Mouse (Mus musculus): Measurements from ENCODE around the gene Ctrc. TPM values are rescaled to one million over a fixed set of nuclear protein-coding genes. Genes with fewer than 3 reads are reported as not detected.
A peak's percentile ranks its signal among the peaks of the same experiment; 100 is the strongest.
"Not testable (repeated sequence)": the region's sequence is repeated elsewhere in the genome, so short reads cannot be mapped to it uniquely, and the experiment has no call there.

The Ctrc gene
- polyA plus RNA-seq, 1 experiment from 2014 or later: not detected

DNA sequence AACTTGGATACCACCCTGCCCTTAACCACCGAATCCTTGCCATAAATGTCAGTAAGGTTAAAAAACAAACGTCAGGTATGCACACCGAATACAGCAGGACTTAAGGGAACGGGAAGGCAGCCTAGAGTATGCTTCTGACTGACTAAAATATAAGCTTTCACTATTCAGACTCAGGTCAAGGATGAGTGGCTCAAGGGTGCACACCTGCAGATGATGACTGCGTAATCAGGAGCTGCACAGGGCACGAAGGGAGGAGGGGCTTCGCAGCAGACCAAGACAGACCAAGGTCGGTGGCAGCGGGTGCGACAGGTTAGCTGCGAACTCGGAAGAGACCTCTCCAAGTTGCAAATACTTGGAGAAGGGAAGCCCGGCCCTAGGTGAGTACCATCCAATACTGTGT, 60.0 kb downstream of the Ctrc start:
- Histone ChIP-seq H3K9me3 (replicated peaks) (no peaks in the 10 kb centered on the region), H3K9ac (0 out of 2 replicates have a peak overlapping the region, but pooled peaks have one; percentile 6), H3K27me3 (no peaks in the 10 kb centered on the region), H3K4me3 (replicated peaks) (no peak overlapping the region), H3K27ac (no peak overlapping the region), H3K4me1 (replicated peaks) (peaks cover 18% of the 10 kb centered on the region), H3K4me2 (no peak overlapping the region), H3K36me3 (peaks cover 72% of the 10 kb centered on the region)
- ATAC-seq (ENCODE audit: low read depth): no peak
- 87% methylated on average over 13 of the region's 13 CpGs for WGBS (ENCODE audit: insufficient replicate concordance)
- no peak for DNase-seq

DNA sequence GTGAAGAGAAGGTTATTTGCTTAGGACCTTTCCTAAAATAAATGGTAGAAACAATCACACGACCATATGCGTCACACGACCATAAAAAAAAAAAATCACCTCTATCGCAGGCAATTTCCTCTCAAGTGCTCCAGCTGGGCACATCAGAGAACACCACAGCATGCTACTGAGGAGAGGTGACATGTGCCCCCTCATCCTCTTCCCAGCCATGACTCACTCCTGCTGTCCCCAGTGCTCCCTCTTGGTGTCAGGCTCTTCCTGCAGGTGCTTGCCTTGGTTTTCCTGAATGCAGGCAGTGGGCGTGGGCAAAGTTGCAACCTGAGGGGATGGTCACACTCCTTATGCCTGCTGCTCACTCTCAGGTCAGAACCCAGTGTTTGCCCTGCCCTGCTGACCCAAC, 61.3 kb downstream of the Ctrc start:
- Histone ChIP-seq H3K9ac (no peak overlapping the region), H3K36me3 (peaks cover 85% of the 10 kb centered on the region)
- WGBS (ENCODE audit: insufficient replicate concordance): 84% methylated on average over 5 of the region's 5 CpGs

DNA sequence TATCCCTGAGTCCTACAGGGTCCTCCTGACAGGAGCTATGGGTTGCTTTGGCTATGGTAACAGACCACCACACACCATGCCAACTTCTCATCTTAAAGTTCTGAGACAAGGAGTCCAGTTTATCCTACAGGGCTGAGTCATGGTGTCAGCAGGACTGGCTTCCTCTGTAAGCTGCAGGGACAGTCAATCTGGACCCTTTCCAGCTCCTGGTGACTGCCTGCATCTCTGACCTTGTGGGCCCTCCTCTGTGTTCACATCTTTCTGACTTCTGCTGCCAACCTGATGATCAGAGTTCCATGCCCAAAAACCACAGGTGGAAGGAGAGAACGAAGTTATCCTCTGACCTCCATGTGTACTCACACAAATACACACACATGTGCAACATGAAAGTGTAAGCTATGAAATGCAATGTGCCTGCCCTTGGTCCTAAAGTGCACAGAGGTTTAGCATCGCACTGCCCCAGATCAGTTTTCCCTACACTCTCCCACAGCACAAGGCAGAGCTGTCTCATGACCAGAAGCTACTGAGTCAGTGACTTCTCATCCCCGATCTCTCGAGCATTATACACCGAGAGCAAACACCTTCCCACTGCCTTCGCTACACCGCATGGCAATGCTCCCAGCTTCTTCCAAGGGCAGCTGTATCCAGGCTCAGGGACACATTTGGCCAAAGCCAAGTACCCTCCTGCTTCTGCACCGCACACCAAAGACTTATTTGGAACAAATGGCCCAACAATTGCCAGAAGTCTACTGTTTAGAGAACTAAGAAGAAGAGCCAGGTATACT, 64.8 kb downstream of the Ctrc start:
- Histone ChIP-seq H3K9ac (no peak overlapping the region), H3K9me3 (replicated peaks) (no peaks in the 10 kb centered on the region), H3K27me3 (no peaks in the 10 kb centered on the region), H3K4me3 (replicated peaks) (no peak overlapping the region), H3K4me1 (replicated peaks) (no peaks in the 10 kb centered on the region; the same call in 1 of the 2 replicates), H3K27ac (no peak overlapping the region; the same call in 1 of the 2 replicates), H3K4me2 (no peak overlapping the region), H3K36me3 (peaks cover 97% of the 10 kb centered on the region)
- ATAC-seq (ENCODE audit: low read depth) (no peak), DNase-seq (no peak)
- WGBS (ENCODE audit: insufficient replicate concordance): 89% methylated on average over 8 of the region's 8 CpGs

More for the DNA sequence above, 61.3 kb downstream of the Ctrc start:
- H3K27ac ChIP-seq: no peak overlapping the region
- no peak overlapping the region for H3K4me3 ChIP-seq (replicated peaks)
- ATAC-seq (ENCODE audit: low read depth) (no peak), DNase-seq (no peak)
- H3K27me3 ChIP-seq: no peaks in the 10 kb centered on the region
- peaks cover 11% of the 10 kb centered on the region for H3K4me1 ChIP-seq (replicated peaks)
- no peak overlapping the region for H3K4me2 ChIP-seq
- no peaks in the 10 kb centered on the region for H3K9me3 ChIP-seq (replicated peaks)

DNA sequence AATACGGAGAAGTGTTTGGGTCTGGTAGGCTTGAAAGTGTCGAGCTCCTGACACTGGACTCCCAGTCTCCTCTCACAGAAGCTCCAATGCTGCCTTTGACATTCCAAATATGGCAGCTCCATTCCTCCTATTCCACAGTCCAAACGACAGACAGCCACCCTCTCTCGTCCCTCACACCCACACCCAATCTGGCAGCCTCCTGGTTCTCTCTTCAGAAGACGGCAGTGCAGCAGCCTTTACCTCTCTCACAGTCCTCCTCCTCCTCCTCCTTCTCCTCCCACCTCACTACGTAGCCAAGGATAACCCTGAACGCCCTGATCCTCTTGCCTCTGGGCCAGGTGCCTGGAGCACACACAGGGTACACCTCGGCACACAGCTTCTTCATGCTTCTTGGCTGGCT, 66.3 kb downstream of the Ctrc start:
- H3K4me3 ChIP-seq (replicated peaks): no peak overlapping the region
- H3K4me2 ChIP-seq: no peak overlapping the region
- H3K4me1 ChIP-seq (replicated peaks): no peaks in the 10 kb centered on the region; the same call in 1 of the 2 replicates
- H3K27me3 ChIP-seq: no peaks in the 10 kb centered on the region
- no peak for DNase-seq
- WGBS (ENCODE audit: insufficient replicate concordance): 84% methylated on average over 8 of the region's 8 CpGs
- ATAC-seq (ENCODE audit: low read depth): no peak
- no peak overlapping the region for H3K9ac ChIP-seq
- H3K36me3 ChIP-seq: peaks cover 97% of the 10 kb centered on the region
- no peaks in the 10 kb centered on the region for H3K9me3 ChIP-seq (replicated peaks)
- H3K27ac ChIP-seq: peak overlapping the region; percentile 15; the same call in 1 of the 2 replicates

DNA sequence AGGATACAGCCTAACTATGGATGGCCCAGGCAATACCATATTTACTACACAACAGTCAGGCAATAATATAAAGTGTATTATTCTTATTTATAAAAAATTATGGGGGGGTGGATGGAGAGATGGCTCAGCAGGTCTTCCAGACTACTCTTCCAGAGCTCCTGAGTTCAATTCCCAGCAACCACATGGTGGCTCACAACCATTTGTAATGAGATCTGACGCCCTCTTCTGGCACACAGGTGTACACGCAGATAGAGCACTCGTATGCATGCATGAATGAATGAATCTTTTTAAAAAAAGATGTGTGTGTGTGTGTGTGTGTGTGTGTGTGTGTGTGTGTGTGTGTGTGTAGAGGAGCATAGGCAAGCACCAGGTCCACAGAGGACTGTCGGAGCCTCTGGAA, 73.1 kb downstream of the Ctrc start:
- H3K9me3 ChIP-seq (replicated peaks); DNase-seq; ATAC-seq (ENCODE audit: low read depth); H3K4me2 ChIP-seq; H3K4me3 ChIP-seq (replicated peaks); H3K27me3 ChIP-seq; H3K9ac ChIP-seq: not testable (repeated sequence)
- Histone ChIP-seq H3K4me1 (replicated peaks) (peaks cover 48% of the 10 kb centered on the region), H3K36me3 (peaks cover 91% of the 10 kb centered on the region), H3K27ac (peak overlapping the region; percentile 58)
- WGBS (ENCODE audit: insufficient replicate concordance): 85% methylated on average over 4 of the region's 4 CpGs

DNA sequence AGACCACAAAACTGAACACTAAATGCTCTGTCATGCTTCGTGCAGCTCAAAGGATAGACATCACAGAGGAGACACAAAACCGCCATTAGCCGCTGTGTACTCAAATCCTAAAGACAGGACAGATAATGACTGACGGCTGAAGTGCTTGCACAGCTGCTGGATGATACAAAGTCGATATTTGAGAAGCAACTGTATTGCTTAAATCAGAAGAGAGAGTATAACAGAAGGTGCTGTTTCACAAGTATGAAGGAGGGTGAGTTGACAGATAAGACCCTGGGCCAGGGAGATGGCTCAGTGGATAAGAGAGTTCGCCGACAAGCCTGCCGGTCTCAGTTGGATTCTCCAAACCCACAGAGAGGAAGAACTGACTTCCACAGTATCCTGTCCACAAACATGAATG, 74.3 kb downstream of the Ctrc start:
- H3K4me2 ChIP-seq: no peak overlapping the region
- H3K27me3 ChIP-seq: no peaks in the 10 kb centered on the region
- peak overlapping the region; percentile 90 for H3K27ac ChIP-seq
- 15% methylated on average over 8 of the region's 8 CpGs for WGBS (ENCODE audit: insufficient replicate concordance)
- ATAC-seq (ENCODE audit: low read depth) (no peak), DNase-seq (no peak)
- 0 out of 2 replicates have a peak overlapping the region, but pooled peaks have one; percentile 10 for H3K9ac ChIP-seq
- no peaks in the 10 kb centered on the region for H3K9me3 ChIP-seq (replicated peaks)
- H3K4me3 ChIP-seq (replicated peaks): no peak overlapping the region
- H3K4me1 ChIP-seq (replicated peaks): peaks cover 60% of the 10 kb centered on the region
- H3K36me3 ChIP-seq: peaks cover 86% of the 10 kb centered on the region

DNA sequence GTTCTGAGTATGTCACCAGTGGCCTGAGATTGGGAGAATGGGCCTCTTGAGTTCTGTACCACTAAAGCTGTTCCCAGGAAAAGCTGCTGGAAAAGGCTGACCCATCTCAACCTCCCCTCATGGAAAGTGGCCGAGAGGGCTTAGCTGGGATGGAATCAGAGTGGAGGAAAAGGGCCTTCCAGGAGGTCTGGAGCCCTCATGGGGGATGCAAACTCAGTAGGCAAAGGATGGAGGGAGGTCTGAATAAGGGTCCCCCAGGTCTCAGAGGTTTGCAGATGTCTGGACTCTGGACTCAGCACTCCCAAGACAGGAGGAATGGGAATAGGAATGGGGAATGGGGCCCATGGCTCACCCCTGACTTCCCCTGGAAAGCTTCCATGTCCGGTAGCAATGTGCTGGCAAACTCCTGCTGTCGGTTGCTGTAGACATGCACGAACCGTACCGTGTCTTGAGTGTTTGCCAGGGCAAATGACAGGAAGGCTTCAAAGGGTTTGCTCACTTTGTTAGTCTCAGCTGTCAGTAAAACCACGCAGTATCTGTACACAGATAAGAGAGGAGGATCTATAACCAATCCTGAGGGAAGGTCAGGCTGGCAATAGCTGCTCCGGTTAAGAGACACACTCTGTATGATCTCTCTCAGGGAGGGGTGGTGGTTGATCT, 76.5 kb downstream of the Ctrc start:
- Histone ChIP-seq H3K36me3 (peaks cover 80% of the 10 kb centered on the region), H3K4me3 (replicated peaks) (no peak overlapping the region), H3K4me1 (replicated peaks) (peaks cover 74% of the 10 kb centered on the region), H3K27me3 (no peaks in the 10 kb centered on the region), H3K27ac (peak overlapping the region; percentile 90), H3K9ac (peak overlapping the region; percentile 37; the same call in 1 of the 2 replicates), H3K4me2 (no peak overlapping the region), H3K9me3 (replicated peaks) (no peaks in the 10 kb centered on the region)
- DNase-seq: no peak
- ATAC-seq (ENCODE audit: low read depth): no peak
- 55% methylated on average over 8 of the region's 8 CpGs for WGBS (ENCODE audit: insufficient replicate concordance)

DNA sequence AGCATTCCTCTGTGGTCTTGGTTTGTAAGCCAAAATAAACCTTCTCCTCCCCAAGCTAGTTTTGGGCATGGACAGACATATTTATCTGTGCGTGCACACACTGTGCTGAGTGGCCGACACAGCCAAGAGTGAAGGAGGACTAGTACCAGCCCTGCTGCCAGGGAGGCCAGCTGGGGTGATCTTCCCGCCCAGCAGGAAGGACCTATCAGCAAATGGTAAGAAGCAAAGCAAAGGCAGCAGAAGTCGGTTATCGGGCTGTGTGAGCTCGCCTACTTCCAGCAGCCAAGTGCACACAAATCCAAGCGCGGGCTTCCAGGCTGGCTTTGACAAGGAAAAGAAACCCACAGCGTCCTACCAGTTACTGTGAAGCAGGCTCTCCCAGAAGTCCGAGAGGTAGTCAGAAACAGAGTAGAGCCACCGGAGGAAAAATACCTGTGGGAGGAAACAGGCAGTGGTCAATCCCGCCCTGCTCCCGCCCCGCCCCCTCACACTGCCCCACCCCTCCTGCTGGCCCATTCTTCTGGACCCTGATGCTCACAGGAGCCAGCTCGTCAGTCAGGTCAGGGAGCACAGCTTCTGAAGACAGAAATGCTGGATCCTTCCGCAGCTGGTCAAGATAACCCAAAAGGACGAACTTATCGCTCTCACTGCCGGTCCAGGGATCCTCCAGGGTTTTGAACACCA, 78.7 kb downstream of the Ctrc start:
- Histone ChIP-seq H3K27ac (peak overlapping the region; percentile 90), H3K9me3 (replicated peaks) (no peaks in the 10 kb centered on the region), H3K4me3 (replicated peaks) (peak overlapping the region; percentile 30), H3K4me1 (replicated peaks) (peaks cover 75% of the 10 kb centered on the region), H3K4me2 (peak overlapping the region; percentile 62), H3K27me3 (no peaks in the 10 kb centered on the region), H3K9ac (peak overlapping the region; percentile 63), H3K36me3 (peaks cover 81% of the 10 kb centered on the region)
- ATAC-seq (ENCODE audit: low read depth) (peak; percentile 94), DNase-seq (peak; percentile 60)
- 48% methylated on average over 19 of the region's 19 CpGs for WGBS (ENCODE audit: insufficient replicate concordance)

DNA sequence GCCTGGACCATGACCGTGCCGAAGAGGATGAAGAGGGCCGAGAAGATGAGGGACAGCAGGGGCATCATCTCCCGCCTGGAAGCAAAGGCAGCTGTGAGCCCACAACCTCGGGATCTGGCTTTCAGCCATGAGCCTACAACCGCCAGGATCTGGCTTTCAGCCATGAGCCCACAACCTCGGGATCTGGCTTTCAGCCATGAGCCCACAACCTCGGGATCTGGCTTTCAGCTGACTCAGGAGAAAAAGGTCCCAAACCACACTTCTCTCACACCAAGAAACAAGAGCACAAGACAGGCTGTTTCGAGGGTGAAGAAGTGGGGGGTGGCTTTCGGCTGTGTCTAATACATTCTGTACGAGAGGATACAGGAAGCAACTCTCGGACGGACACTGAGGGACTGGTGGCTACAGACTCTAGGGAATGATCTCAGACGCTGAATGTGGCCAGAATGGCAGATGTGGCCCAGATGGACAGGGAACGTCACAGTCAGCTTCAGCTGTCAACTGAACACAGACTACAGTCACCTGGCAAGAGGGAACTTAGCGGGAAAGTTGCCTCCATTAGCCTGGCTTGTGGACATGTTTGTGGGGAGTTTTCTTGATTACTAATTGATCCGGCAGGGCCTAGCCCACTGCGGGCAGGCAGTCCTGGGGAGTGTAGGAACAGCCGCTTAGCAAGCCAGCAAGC, 79.3 kb downstream of the Ctrc start:
- Histone ChIP-seq H3K36me3 (peaks cover 82% of the 10 kb centered on the region), H3K9ac (peak overlapping the region; percentile 63), H3K27me3 (no peaks in the 10 kb centered on the region), H3K4me2 (peak overlapping the region; percentile 62), H3K27ac (peak overlapping the region; percentile 90), H3K4me3 (replicated peaks) (peak overlapping the region; percentile 30), H3K9me3 (replicated peaks) (no peaks in the 10 kb centered on the region), H3K4me1 (replicated peaks) (peaks cover 69% of the 10 kb centered on the region)
- 71% methylated on average over 19 of the region's 19 CpGs for WGBS (ENCODE audit: insufficient replicate concordance)
- ATAC-seq (ENCODE audit: low read depth) (no peak), DNase-seq (no peak)

DNA sequence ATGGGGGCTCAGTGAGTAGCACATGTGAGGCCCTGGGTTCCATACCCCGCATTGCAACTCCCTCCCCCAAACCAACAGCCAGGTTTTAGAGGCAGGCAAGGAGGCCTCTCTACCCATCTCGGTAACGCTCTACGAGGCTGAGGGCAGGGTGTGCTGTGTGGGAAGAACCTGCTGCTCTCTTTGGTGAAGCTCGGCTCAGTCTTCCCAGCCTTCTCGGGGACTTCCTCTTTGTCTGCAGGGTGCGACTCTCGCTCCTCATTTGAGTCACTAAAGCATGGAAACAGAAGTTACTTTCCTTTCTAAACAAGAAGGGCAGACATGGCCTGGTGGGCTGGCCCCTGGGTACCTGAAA, 79.9 kb downstream of the Ctrc start:
- H3K4me2 ChIP-seq: peak overlapping the region; percentile 62
- DNase-seq: no peak
- WGBS (ENCODE audit: insufficient replicate concordance): 51% methylated on average over 8 of the region's 8 CpGs
- H3K4me3 ChIP-seq (replicated peaks): no peak overlapping the region
- H3K27me3 ChIP-seq: no peaks in the 10 kb centered on the region
- H3K36me3 ChIP-seq: peaks cover 82% of the 10 kb centered on the region
- ATAC-seq (ENCODE audit: low read depth): no peak
- peak overlapping the region; percentile 90 for H3K27ac ChIP-seq
- H3K4me1 ChIP-seq (replicated peaks): peaks cover 64% of the 10 kb centered on the region
- H3K9me3 ChIP-seq (replicated peaks): no peaks in the 10 kb centered on the region
- peak overlapping the region; percentile 63 for H3K9ac ChIP-seq

DNA sequence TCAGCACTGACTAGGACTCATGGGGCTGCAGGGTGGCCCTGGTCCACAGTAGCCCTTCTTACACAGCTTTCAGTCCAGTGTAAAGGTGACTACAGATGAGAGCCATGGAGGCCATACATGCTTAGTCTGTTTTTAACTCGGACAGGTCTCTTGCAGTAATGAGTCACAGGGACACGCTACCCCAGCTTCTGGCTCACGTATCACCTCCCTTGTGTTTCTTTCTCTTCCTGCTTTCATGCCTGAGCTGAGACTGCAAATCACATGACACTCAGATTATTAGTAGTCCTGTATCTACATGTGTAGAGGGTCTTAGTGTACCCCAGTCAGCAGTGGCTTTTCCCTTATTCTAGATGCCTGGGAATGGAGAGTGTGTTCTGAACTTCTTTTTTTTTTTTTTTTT, 81.2 kb downstream of the Ctrc start:
- WGBS (ENCODE audit: insufficient replicate concordance): 92% methylated on average over 3 of the region's 3 CpGs
- Histone ChIP-seq H3K36me3 (peaks cover 76% of the 10 kb centered on the region), H3K27ac (peak overlapping the region; percentile 31; the same call in 1 of the 2 replicates), H3K4me1 (replicated peaks) (peaks cover 64% of the 10 kb centered on the region), H3K9ac (no peak overlapping the region), H3K9me3 (replicated peaks) (no peaks in the 10 kb centered on the region), H3K27me3 (no peaks in the 10 kb centered on the region), H3K4me3 (replicated peaks) (no peak overlapping the region), H3K4me2 (no peak overlapping the region)
- DNase-seq (no peak), ATAC-seq (ENCODE audit: low read depth) (no peak)

All from liver, embryonic 13.5 days (tissue).